Mouse (Mus musculus): ENCODE data around the gene Ikzf1. TPM values are rescaled to one million over a fixed set of nuclear protein-coding genes. Genes with fewer than 3 reads are reported as not detected.

The Ikzf1 gene
- total and polyA plus RNA-seq, 2 experiments from 2014 or later, result 1.5 to 4.5 TPM

DNA sequence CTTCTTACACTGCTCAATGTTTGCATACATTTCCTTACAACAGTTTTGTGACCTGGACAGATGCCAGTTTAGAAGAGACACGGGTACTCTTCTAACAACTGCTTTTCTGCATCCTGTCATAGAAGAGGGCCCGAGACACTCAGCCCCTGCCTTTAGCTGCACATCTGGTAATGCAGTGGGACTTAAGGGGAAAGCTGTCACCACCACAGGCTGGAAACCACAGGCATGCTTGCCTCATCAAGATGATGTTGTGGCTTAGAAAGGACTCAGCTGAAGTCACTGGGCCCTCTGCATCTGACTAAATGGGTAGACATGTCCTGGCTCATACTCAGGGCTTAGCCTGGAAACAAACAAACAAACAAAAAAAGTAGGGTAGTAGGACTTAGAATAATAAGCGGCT is 135.9 kb downstream of the Ikzf1 start:
- H3K27me3 ChIP-seq (ENCODE audit: insufficient read depth, low read length), result no peaks in the 10 kb centered on the region
- H3K4me2 ChIP-seq (ENCODE audit: low read depth, low read length, poor library complexity, severe bottlenecking), result no peak overlapping the region
- ATAC-seq (ENCODE audit: low FRiP score) (no peak), DNase-seq (ENCODE audit: low spot score) (no peak)
- H3K4me3 ChIP-seq (ENCODE audit: low read depth, low read length), result no peak overlapping the region
- H3K36me3 ChIP-seq (ENCODE audit: insufficient read depth, low read length), result no peaks in the 10 kb centered on the region
- H3K4me1 ChIP-seq (ENCODE audit: insufficient read depth, low read length), result 0 out of 2 replicates have a peak, but pooled peaks cover 7% of the 10 kb centered on the region
- H3K27ac ChIP-seq (ENCODE audit: low read depth, low read length), result no peak overlapping the region
- 68% methylated on average over 3 of the region's 3 CpGs for WGBS
- H3K9me3 ChIP-seq (ENCODE audit: low read length), result no peaks in the 10 kb centered on the region
- no peak for TF ChIP-seq CTCF (IDR thresholded peaks at IDR 0.05)
- H3K9ac ChIP-seq (replicated peaks; ENCODE audit: low read length, poor library complexity, severe bottlenecking), result no peak overlapping the region

DNA sequence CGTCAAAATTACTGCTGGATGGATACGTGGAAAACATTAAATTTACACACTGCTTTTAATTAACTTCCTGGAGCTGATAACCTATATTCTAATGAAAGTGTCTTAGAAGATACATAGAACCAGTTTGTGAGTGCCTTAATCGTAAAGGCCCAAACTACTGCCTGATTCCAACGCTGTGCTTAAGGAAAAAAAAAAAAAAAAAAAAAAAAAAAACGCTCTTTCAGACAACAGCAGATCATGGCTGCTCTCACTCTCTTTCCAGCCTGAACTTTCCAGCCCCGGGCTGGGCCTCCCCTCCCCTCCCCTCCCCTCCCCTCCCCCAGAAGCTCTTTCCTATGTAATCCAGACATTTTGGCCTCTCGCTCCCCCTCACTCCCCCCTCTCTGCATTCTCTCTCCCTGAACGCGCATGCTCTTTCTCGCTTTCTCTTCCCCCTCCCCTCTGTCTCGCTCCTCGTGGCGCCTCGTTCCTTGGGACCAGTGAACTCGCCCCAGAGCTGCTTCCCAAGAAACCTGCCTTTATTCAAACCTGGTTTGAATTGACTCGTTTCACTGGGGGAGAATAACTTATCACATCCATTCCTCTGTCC is 136.7 kb downstream of the Ikzf1 start:
- WGBS, result 7% methylated on average over 16 of the region's 16 CpGs
- Histone ChIP-seq H3K4me3 (ENCODE audit: low read depth, low read length) (0 out of 2 replicates have a peak overlapping the region, but pooled peaks have one; percentile 1), H3K27ac (ENCODE audit: low read depth, low read length) (peak overlapping the region; percentile 65), H3K9ac (replicated peaks; ENCODE audit: low read length, poor library complexity, severe bottlenecking) (peak overlapping the region; percentile 36; the same call in 1 of the 2 replicates), H3K4me2 (ENCODE audit: low read depth, low read length, poor library complexity, severe bottlenecking) (peak overlapping the region; percentile 39), H3K4me1 (ENCODE audit: insufficient read depth, low read length) (0 out of 2 replicates have a peak, but pooled peaks cover 7% of the 10 kb centered on the region), H3K36me3 (ENCODE audit: insufficient read depth, low read length) (no peaks in the 10 kb centered on the region), H3K27me3 (ENCODE audit: insufficient read depth, low read length) (no peaks in the 10 kb centered on the region), H3K9me3 (ENCODE audit: low read length) (no peaks in the 10 kb centered on the region)
- peak; percentile 78 for ATAC-seq (ENCODE audit: low FRiP score)
- DNase-seq (ENCODE audit: low spot score), result peak; percentile 88
- no peak for TF ChIP-seq CTCF (IDR thresholded peaks at IDR 0.05)

Other genes starting within 250 kb of the Ikzf1 start
- 0.90 and 22.6 TPM in 2 replicates for gene Spata48, start 222.9 kb upstream of the Ikzf1 start, total RNA-seq (2014; rRNA removed)
- gene Spata48, start 222.9 kb upstream of the Ikzf1 start, polyA plus RNA-seq (2015; fragmentation: Nextera tagmentation; extraction: Ambion mirVana), result 0.51 and 1.8 TPM in 2 replicates
- gene Zpbp, start 222.6 kb upstream of the Ikzf1 start, total RNA-seq (2014; rRNA removed), result 3.7 and 3.8 TPM in 2 replicates
- 2.2 and 2.5 TPM in 2 replicates for gene Zpbp, start 222.6 kb upstream of the Ikzf1 start, polyA plus RNA-seq (2015; fragmentation: Nextera tagmentation; extraction: Ambion mirVana)
- not detected in 2 replicates for gene 4930512M02Rik, start 57.2 kb upstream of the Ikzf1 start, total RNA-seq (2014; rRNA removed)
- gene 4930512M02Rik, start 57.2 kb upstream of the Ikzf1 start, polyA plus RNA-seq (2015; fragmentation: Nextera tagmentation; extraction: Ambion mirVana), result not detected in 2 replicates
- 4.4 and 5.2 TPM in 2 replicates for gene Fignl1, start 124.0 kb downstream of the Ikzf1 start, total RNA-seq (2014; rRNA removed)
- gene Fignl1, start 124.0 kb downstream of the Ikzf1 start, polyA plus RNA-seq (2015; fragmentation: Nextera tagmentation; extraction: Ambion mirVana), result 2.2 and 3.7 TPM in 2 replicates
- gene Ddc, start 213.1 kb downstream of the Ikzf1 start, total RNA-seq (2014; rRNA removed), result 27.4 and 35.0 TPM in 2 replicates
- 23.0 and 23.4 TPM in 2 replicates for gene Ddc, start 213.1 kb downstream of the Ikzf1 start, polyA plus RNA-seq (2015; fragmentation: Nextera tagmentation; extraction: Ambion mirVana)